Mouse (Mus musculus) WW6 (cell line): ENCODE measurements around the gene Mgat4e.

Experiments used
- DNase-seq: peaks from one replicate; pipeline ENCODE4 v3.0.0-alpha.2; 2013; ENCODE audit warnings: low read depth, low spot score

Mgat4e gene

GRCm38 (mm10) chr1:134513876-134514590, 35.4 kb downstream of the Mgat4e start:
- no peak for DNase-seq

- no peak for DNase-seq
These were observed 36.1 kb downstream of the Mgat4e start for GRCm38 (mm10) chr1:134513312-134513860.

GRCm38 (mm10) chr1:134512584-134512983, 36.9 kb downstream of the Mgat4e start:
- DNase-seq = no peak

GRCm38 (mm10) chr1:134512183-134512582, 37.3 kb downstream of the Mgat4e start:
- no peak for DNase-seq

- DNase-seq = no peak
These were observed 39.5 kb downstream of the Mgat4e start for GRCm38 (mm10) chr1:134510018-134510417.

- DNase-seq = no peak
These were observed 43.3 kb downstream of the Mgat4e start for GRCm38 (mm10) chr1:134506201-134506600.

GRCm38 (mm10) chr1:134500916-134501315, 48.6 kb downstream of the Mgat4e start:
- no peak for DNase-seq

GRCm38 (mm10) chr1:134495991-134496390, 53.5 kb downstream of the Mgat4e start:
- DNase-seq = no peak

- DNase-seq = no peak
These were observed 54.3 kb downstream of the Mgat4e start for GRCm38 (mm10) chr1:134495216-134495539.

- DNase-seq = peak; percentile 95
These were observed 54.9 kb downstream of the Mgat4e start, which contains the start of gene Rabif for GRCm38 (mm10) chr1:134494428-134495215. Gene Rabif, plus strand, starts transcription at chr1:134494648.

GRCm38 (mm10) chr1:134493956-134494355, 55.5 kb downstream of the Mgat4e start:
- DNase-seq = no peak

GRCm38 (mm10) chr1:134493496-134493895, 56.0 kb downstream of the Mgat4e start:
- no peak for DNase-seq

- no peak for DNase-seq
These were observed 57.2 kb downstream of the Mgat4e start for GRCm38 (mm10) chr1:134492276-134492675.
